Mouse (Mus musculus) neural tube, embryonic 11.5 days (tissue): ENCODE results near the gene A530032D15Rik. TPM values are rescaled to one million over a fixed set of nuclear protein-coding genes. Genes with fewer than 3 reads are reported as not detected.

Experiments
- polyA plus RNA-seq: library from polyadenylated mRNA; unstranded; fragments of >200 nt; fragmentation: Nextera tagmentation; extraction: Ambion mirVana; gene quantifications from 2 replicates; pipeline ENCODE4 v1.2.1, GENCODE M21; 2014

Gene A530032D15Rik
- polyA plus RNA-seq, 1 experiment from 2014 or later, result not detected

Other genes starting within 250 kb of the A530032D15Rik start
- 1.2 and 2.4 TPM in 2 replicates for gene Slc16a14, start 174.7 kb downstream of the A530032D15Rik start, polyA plus RNA-seq
- not detected in 2 replicates for gene Gm10553, start 9.7 kb downstream of the A530032D15Rik start, polyA plus RNA-seq
- not detected in 2 replicates for gene C130026I21Rik, start 160.7 kb upstream of the A530032D15Rik start, polyA plus RNA-seq